Mouse (Mus musculus) hindbrain, embryonic 12.5 days (tissue): ENCODE data around the gene Fam186b. TPM values are rescaled to one million over a fixed set of nuclear protein-coding genes. Genes with fewer than 3 reads are reported as not detected.

Experiments used
- ATAC-seq: fragments of 200-750 bp; cut with Nextera tagmentation; 2 replicates; pipeline ENCODE4 v1.8.0; 2017; ENCODE audit warnings: moderate TSS enrichment; ENCODE audit not compliant: low FRiP score
- H3K27ac ChIP-seq: fragments of 300-500 bp; sonication (generic); 2 replicates; pipeline ENCODE4 v1.5.1; 2016; ENCODE audit warnings: mild to moderate bottlenecking
- H3K27me3 ChIP-seq: fragments of 300-500 bp; sonication (generic); 2 replicates; pipeline ENCODE4 v1.6.1; 2016; ENCODE audit warnings: mild to moderate bottlenecking
- H3K36me3 ChIP-seq: fragments of 300-500 bp; sonication (generic); 2 replicates; pipeline ENCODE4 v1.6.1; 2016; ENCODE audit warnings: mild to moderate bottlenecking
- H3K4me1 ChIP-seq: fragments of 300-500 bp; sonication (generic); 2 replicates; pipeline ENCODE4 v1.6.1; 2016
- H3K4me2 ChIP-seq: fragments of 300-500 bp; sonication (generic); replicated peaks from 2 replicates; pipeline ENCODE4 v1.6.1; 2016; ENCODE audit warnings: mild to moderate bottlenecking
- H3K4me3 ChIP-seq: fragments of 300-500 bp; sonication (generic); 2 replicates; pipeline ENCODE4 v1.5.1; 2016; ENCODE audit warnings: mild to moderate bottlenecking
- H3K9ac ChIP-seq: fragments of 300-500 bp; sonication (generic); 2 replicates; pipeline ENCODE4 v1.6.1; 2016; ENCODE audit warnings: mild to moderate bottlenecking, moderate library complexity
- H3K9me3 ChIP-seq: fragments of 300-500 bp; sonication (generic); replicated peaks from 2 replicates; pipeline ENCODE4 v1.6.1; 2016; ENCODE audit warnings: mild to moderate bottlenecking
- WGBS: fragments of 180-500 bp; shearing (Covaris S2); methylation state at CpG from one replicate; pipeline ENCODE4 v1.1.7; 2016; 5-methylcytosine and 5-hydroxymethylcytosine counted together
- polyA plus RNA-seq: library from polyadenylated mRNA; unstranded; fragments of >200 nt; fragmentation: Nextera tagmentation; extraction: Ambion mirVana; gene quantifications from 2 replicates; pipeline ENCODE4 v1.2.1, GENCODE M21; 2016

The Fam186b gene
- polyA plus RNA-seq, 1 experiment from 2014 or later = 0.22 TPM

DNA sequence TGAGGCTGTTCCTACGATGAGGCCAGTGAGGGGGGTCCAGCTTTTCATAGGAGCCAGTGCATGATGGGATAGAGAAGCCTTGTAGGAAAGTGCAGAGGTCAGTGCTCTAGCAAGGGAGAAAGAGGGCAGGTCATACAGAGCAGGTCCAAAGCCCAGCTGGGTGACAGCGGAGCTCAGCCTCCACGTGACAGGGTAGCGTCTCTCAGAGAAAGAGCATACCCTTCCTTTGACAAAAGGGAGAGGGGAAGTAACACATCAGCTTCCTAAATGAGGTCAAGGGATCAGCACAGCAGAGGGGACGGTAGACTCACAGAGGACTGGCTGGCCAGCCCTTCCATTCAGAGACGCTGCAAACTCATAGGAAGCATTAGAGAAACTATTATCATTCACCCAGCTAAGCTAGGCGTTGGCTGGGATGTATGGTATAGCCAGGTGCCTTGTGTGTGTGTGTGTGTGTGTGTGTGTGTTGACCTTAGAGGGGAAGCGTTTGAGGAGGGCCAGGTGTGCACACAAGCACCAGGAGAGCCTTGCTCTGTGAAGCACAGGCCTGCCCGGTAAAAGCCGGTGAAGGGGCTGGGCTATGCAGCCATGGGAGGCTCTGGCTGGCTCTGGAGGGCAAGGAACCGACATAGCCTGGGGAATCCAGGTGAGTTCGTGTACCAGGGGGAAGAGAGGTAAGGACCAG is 61.2 kb downstream of the Fam186b start:
- no peak for ATAC-seq
- Histone ChIP-seq H3K27me3 (peaks cover 34% of the 10 kb centered on the region), H3K9me3 (no peaks in the 10 kb centered on the region)

DNA sequence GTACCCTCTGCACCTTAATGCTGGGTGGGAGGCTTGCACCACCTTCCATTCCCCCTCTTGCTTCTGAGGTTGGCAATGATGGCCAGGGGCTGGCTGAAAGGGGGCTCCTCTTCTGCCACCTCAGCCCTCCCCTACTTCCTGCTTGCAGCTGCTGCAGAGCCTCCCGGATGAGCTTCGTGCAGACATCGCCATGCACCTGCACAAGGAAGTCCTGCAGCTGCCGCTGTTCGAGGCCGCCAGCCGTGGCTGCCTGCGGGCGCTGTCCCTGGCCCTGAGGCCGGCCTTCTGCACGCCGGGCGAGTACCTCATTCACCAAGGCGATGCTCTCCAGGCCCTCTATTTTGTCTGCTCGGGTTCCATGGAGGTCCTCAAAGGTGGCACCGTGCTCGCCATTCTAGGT is 62.0 kb downstream of the Fam186b start:
- Histone ChIP-seq H3K4me3 (no peak overlapping the region), H3K27ac (no peak overlapping the region), H3K27me3 (peaks cover 41% of the 10 kb centered on the region), H3K36me3 (no peaks in the 10 kb centered on the region), H3K9me3 (no peaks in the 10 kb centered on the region), H3K4me1 (peaks cover 2% of the 10 kb centered on the region), H3K9ac (no peak overlapping the region), H3K4me2 (no peak overlapping the region)
- 67% methylated on average over 17 of the region's 17 CpGs for WGBS
- ATAC-seq = no peak

More for the DNA sequence above, 61.2 kb downstream of the Fam186b start:
- Histone ChIP-seq H3K4me1 (peaks cover 2% of the 10 kb centered on the region), H3K27ac (no peak overlapping the region), H3K4me3 (no peak overlapping the region), H3K4me2 (no peak overlapping the region), H3K9ac (0 out of 2 replicates have a peak overlapping the region, but pooled peaks have one; percentile 2), H3K36me3 (no peaks in the 10 kb centered on the region)
- 51% methylated on average over 12 of the region's 12 CpGs for WGBS

DNA sequence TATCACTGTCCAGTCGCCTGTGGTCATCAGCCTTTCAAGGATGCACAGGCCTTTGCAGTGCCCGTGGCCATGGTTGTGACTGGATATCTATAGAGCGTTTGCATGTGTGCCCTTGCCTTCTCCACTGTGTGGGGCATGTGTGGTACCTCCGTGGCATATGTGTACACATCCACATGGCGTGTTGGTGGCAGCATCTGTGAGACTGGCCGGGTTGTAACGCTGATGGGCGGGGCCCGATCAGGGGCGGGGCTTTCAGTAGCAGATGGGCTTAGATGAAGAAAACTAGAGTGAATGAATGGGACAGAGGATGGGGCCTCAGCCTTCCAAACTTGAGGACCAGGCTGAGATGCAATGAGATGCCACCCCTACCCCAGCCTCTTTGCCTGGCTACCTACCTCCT is 63.7 kb downstream of the Fam186b start:
- Histone ChIP-seq H3K9me3 (no peaks in the 10 kb centered on the region), H3K27me3 (peaks cover 58% of the 10 kb centered on the region), H3K4me3 (no peak overlapping the region), H3K27ac (no peak overlapping the region), H3K4me1 (peaks cover 2% of the 10 kb centered on the region; the same call in 1 of the 2 replicates), H3K4me2 (no peak overlapping the region), H3K36me3 (no peaks in the 10 kb centered on the region), H3K9ac (no peak overlapping the region)
- 69% methylated on average over 10 of the region's 10 CpGs for WGBS
- no peak for ATAC-seq

DNA sequence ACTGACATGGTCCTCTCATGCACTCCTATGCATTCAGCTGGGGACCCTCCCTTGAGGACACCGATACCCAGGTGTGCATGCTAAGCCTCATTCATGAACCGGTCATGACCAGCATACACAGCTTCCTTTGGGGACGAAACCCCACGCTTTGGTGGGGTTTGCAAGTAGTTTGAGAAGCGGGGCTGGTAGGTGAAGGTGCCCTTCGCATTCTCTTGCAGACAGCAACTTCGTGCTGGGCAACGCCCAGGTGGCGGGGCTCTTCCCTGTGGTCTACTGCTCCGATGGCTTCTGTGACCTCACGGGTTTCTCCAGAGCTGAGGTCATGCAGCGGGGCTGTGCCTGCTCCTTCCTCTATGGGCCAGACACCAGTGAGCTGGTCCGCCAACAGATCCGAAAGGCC is 69.6 kb downstream of the Fam186b start:
- Histone ChIP-seq H3K9me3 (no peaks in the 10 kb centered on the region), H3K4me3 (peak overlapping the region; percentile 39; the same call in 1 of the 2 replicates), H3K4me2 (0 out of 2 replicates have a peak overlapping the region, but pooled peaks have one; percentile 60), H3K9ac (no peak overlapping the region), H3K27ac (no peak overlapping the region), H3K36me3 (no peaks in the 10 kb centered on the region), H3K4me1 (peaks cover 39% of the 10 kb centered on the region), H3K27me3 (peaks cover 98% of the 10 kb centered on the region)
- no peak for ATAC-seq
- WGBS = 19% methylated on average over 14 of the region's 14 CpGs

DNA sequence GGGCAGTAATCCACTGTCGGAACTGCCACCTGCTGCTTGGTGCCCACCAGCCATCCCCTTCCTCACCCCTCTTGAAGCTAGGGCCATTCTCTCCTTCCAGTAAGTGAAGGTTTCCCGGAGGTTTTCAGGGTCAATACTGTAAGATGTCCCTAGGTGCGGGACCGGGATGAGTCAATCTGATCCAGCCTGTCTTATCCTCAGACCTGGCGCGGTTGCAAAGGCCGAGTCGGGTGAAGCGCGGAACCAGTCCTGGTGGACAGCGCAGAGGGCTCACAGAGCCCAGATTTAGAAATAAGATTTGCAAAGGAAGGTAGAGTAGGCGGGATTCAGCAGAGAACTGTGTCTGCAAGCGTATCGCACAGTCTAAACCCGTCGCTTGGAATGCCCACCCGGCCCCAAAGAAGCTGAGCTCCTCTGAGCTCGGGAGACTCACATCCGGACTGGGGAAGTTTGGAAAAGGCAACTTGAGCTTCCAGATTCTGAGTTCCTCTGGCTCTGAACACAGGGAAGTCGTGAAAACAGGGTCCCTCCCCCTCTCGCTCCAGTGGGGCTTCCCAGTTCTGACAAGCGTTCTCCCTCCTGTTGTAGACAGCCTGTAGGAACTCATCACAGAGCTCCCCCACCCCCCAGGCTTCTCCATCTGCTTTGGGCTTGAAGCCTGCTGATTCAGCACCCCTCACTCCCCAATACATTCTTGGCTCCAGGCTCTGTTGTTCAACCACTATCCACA is 70.4 kb downstream of the Fam186b start:
- peak overlapping the region; percentile 60 for H3K4me2 ChIP-seq
- no peak for ATAC-seq
- no peaks in the 10 kb centered on the region for H3K36me3 ChIP-seq
- peaks cover 39% of the 10 kb centered on the region for H3K4me1 ChIP-seq
- under 1% methylated on average over 22 of the region's 22 CpGs for WGBS
- no peak overlapping the region for H3K27ac ChIP-seq
- H3K9me3 ChIP-seq = no peaks in the 10 kb centered on the region
- peaks cover 99% of the 10 kb centered on the region for H3K27me3 ChIP-seq
- H3K4me3 ChIP-seq = peak overlapping the region; percentile 39
- 0 out of 2 replicates have a peak overlapping the region, but pooled peaks have one; percentile 52 for H3K9ac ChIP-seq

DNA sequence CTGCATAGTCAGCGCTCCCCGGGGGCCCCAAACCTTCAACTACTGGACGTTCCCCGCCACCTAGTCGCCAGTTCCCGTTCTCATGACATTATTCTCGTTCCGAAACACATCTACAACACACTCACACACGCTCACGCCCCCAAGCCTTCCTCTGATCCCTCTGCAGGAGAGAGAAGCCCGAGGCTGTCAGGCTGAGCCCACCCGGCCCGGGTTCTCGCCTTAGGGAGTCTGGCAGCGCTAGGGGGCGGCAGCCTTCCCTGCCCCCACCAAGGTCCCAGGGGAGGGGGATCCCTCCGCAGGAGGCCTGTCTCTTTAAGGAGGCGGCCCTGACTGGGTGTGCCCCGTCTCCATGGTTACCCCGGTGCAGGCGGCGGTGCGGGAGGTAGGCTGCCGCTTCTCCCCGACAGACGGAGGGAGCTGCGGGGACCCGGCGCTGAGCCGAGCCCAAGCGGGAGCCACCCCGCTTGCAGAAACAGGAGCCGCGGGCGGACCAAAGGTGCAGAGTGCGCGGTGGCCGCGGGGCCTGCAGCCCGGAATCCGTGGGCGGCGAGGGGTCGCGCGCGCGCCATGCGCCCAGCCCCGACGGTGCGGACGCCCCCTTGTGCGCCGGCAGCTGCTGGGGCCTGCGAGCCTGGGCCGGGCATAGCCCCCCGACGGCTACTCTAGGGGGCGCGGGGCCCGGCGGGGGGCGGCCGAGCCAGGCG is 71.3 kb downstream of the Fam186b start, which contains the start of gene Kcnh3:
Gene Kcnh3, plus strand, starts transcription at position 654 of the 704 bp plus-strand sequence.
- Histone ChIP-seq H3K36me3 (no peaks in the 10 kb centered on the region), H3K9ac (peak within 1 kb of the TSS; percentile 52), H3K4me3 (peak within 1 kb of the TSS; percentile 39), H3K4me2 (peak within 1 kb of the TSS; percentile 60), H3K27me3 (peaks cover 99% of the 10 kb centered on the region), H3K9me3 (no peaks in the 10 kb centered on the region), H3K27ac (no peak within 1 kb of the TSS), H3K4me1 (peaks cover 39% of the 10 kb centered on the region)
- 0 out of 2 replicates have a peak, but pooled peaks have one; percentile 35 for ATAC-seq
- under 1% methylated on average over 46 of the region's 66 CpGs for WGBS

DNA sequence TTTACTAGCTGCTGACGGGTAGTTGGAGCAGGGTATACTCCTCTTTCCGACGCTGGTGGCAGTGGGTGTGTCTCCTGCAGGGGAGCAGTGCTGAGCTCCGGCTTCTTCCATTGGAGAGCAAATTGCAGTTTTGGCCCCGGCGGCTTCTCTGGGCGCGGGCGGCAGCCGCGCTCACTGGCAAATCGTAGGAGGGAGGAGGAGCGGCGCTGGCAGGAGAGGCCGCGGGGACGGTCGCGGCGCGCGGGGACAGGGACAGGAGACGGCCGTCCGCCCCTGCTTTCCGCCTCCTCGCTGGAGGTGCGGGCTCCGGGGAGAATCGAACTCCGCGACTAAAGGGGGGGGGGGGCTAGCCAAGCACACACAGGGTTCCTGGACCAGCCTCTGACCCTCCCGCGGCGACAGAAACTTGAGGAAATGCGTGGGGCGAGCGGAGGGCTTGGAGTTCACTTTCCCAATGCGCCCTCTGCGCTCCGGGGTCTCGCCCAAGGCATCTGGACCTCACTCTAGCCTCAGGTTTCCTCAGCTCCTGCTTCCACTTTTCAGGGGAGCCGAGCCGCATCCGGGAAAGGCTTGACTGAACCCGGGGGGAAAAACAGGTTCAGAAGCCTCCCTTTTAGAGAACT is 72.0 kb downstream of the Fam186b start:
- H3K4me3 ChIP-seq = peak overlapping the region; percentile 39
- ATAC-seq = no peak
- H3K9me3 ChIP-seq = no peaks in the 10 kb centered on the region
- WGBS = under 1% methylated on average over 40 of the region's 46 CpGs
- no peaks in the 10 kb centered on the region for H3K36me3 ChIP-seq
- H3K4me1 ChIP-seq = peaks cover 39% of the 10 kb centered on the region
- H3K27ac ChIP-seq = no peak overlapping the region
- H3K27me3 ChIP-seq = peaks cover 95% of the 10 kb centered on the region
- H3K9ac ChIP-seq = peak overlapping the region; percentile 32; the same call in 1 of the 2 replicates
- H3K4me2 ChIP-seq = peak overlapping the region; percentile 60

DNA sequence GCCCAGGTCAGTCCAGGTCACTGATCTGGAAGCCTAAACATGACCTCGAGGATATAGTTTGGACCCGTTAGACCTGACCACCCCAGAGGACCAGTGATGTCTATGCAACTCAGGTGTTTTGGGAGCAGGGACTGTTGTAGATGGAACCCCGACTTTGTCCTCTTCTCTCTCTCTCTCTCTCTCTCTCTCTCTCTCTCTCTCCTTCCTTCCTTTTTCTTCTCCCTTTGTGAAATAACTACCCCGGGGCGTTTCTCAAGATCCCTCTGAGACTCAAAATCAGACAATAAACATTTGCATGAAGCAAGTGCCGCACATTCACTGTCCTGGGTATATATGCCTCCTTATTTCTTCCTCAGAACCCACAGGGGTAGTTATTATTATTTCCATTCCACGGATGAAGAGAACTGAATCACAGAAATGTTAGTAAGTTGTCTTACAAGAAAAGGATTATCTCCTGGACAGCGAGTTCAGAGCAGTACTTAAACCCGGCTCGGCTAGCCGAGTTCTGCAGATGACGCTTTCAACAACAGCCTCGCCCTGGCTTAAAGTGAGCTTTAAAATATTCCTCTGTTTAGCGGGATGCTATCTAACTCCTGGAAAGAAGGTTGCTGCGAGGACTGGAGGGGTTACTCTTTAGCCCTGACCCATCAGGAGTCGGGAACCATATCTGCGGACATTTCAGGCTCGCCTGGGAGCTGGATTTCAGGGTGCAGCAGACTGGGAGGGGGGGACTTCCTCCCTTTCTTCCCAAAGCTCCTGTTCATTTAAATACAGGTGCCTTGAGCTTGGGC is 72.7 kb downstream of the Fam186b start:
- H3K27ac ChIP-seq = no peak overlapping the region
- H3K9ac ChIP-seq = peak overlapping the region; percentile 32; the same call in 1 of the 2 replicates
- no peak for ATAC-seq
- H3K9me3 ChIP-seq = no peaks in the 10 kb centered on the region
- H3K4me2 ChIP-seq = peak overlapping the region; percentile 60
- no peaks in the 10 kb centered on the region for H3K36me3 ChIP-seq
- 5% methylated on average over 18 of the region's 18 CpGs for WGBS
- H3K4me1 ChIP-seq = peaks cover 39% of the 10 kb centered on the region
- peaks cover 88% of the 10 kb centered on the region for H3K27me3 ChIP-seq
- H3K4me3 ChIP-seq = peak overlapping the region; percentile 39

DNA sequence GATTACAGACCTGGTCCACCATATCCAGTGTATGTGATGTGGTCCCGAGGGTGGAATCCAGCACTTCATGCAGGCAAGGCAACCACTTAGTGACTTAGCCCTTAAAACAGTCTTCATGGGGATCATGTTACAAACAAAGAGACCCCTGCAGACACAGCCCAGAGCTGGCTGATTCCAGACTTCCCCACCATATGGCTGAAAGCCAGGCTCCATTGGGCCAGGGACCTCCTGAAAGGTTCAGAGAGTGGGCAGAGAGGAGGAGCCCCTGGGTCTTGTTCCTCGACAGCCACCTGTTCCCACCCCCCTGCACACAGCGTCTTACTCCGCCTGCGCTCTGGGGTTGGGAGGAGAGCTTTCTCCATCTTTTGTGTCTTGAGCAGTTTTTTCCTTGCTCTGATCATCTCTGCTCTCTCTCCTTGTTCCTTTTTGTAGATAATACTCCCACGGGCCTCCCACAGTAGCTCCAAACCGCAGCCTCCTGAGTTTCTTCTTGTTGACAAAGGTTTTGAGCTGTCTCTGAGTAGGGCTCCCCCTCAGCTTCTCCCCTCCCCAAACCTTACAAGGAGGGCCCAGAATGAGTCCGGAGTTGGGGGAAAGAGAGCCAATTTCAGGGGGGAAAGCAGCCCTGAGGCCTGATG is 74.3 kb downstream of the Fam186b start:
- Histone ChIP-seq H3K9ac (no peak overlapping the region), H3K4me3 (no peak overlapping the region), H3K27ac (no peak overlapping the region), H3K36me3 (no peaks in the 10 kb centered on the region), H3K4me1 (peaks cover 37% of the 10 kb centered on the region), H3K4me2 (no peak overlapping the region), H3K9me3 (no peaks in the 10 kb centered on the region), H3K27me3 (peaks cover 73% of the 10 kb centered on the region)
- 10% methylated on average over 8 of the region's 8 CpGs for WGBS
- ATAC-seq = no peak
